Mouse (Mus musculus) frontal cortex, postnatal 25 days (tissue): Measurements from ENCODE around the gene R3hdm1.
A peak's percentile ranks its signal among the peaks of the same experiment; 100 is the strongest.
"Not testable (repeated sequence)": the region's sequence is repeated elsewhere in the genome, so short reads cannot be mapped to it uniquely, and the experiment has no call there.

Experiments used
- DNase-seq, 2 experiments: peaks; one replicate each; pipeline ENCODE4 v3.0.0; 2022; ENCODE audit warnings: low spot score in 2 of 2

R3hdm1 gene

GRCm38 (mm10) chr1:128120913-128121627 is 18.0 kb downstream of the R3hdm1 start:
- DNase-seq: no peak

- DNase-seq: not testable (repeated sequence)
These were observed 33.1 kb downstream of the R3hdm1 start for GRCm38 (mm10) chr1:128136222-128136621.

- no peak for DNase-seq
These were observed 37.9 kb downstream of the R3hdm1 start for GRCm38 (mm10) chr1:128141039-128141438.

GRCm38 (mm10) chr1:128141737-128142136 is 38.6 kb downstream of the R3hdm1 start:
- no peak for DNase-seq

- no peak for DNase-seq
These were observed 63.9 kb downstream of the R3hdm1 start for GRCm38 (mm10) chr1:128166956-128167355.

GRCm38 (mm10) chr1:128170104-128170503 is 67.0 kb downstream of the R3hdm1 start:
- DNase-seq: no peak

GRCm38 (mm10) chr1:128191426-128191825 is 88.3 kb downstream of the R3hdm1 start:
- DNase-seq: no peak

- DNase-seq: no peak
These were observed 89.3 kb downstream of the R3hdm1 start for GRCm38 (mm10) chr1:128192369-128192768.

- DNase-seq: no peak
These were observed 90.9 kb downstream of the R3hdm1 start for GRCm38 (mm10) chr1:128194011-128194410.

GRCm38 (mm10) chr1:128197353-128197752 is 94.3 kb downstream of the R3hdm1 start:
- no peak for DNase-seq

GRCm38 (mm10) chr1:128213261-128213660 is 110.2 kb downstream of the R3hdm1 start:
- no peak for DNase-seq

GRCm38 (mm10) chr1:128221886-128222285 is 118.8 kb downstream of the R3hdm1 start:
- no peak for DNase-seq

GRCm38 (mm10) chr1:128223304-128223703 is 120.2 kb downstream of the R3hdm1 start:
- DNase-seq: no peak

GRCm38 (mm10) chr1:128235181-128235580 is 132.1 kb downstream of the R3hdm1 start:
- no peak for DNase-seq

- no peak for DNase-seq
These were observed 140.5 kb downstream of the R3hdm1 start, which contains the start of gene Ubxn4 for GRCm38 (mm10) chr1:128243627-128243995. Ubxn4 (plus strand) TSS chr1:128243964.

- peak; percentile 89 to 90 for DNase-seq
These were observed 141.1 kb downstream of the R3hdm1 start for GRCm38 (mm10) chr1:128243996-128244726.

- DNase-seq: no peak
These were observed 141.7 kb downstream of the R3hdm1 start for GRCm38 (mm10) chr1:128244727-128245355.

- DNase-seq: not testable (repeated sequence)
These were observed 164.0 kb downstream of the R3hdm1 start for GRCm38 (mm10) chr1:128267061-128267460.

- no peak for DNase-seq
These were observed 167.6 kb downstream of the R3hdm1 start for GRCm38 (mm10) chr1:128270731-128271130.

- DNase-seq: no peak
These were observed 172.8 kb downstream of the R3hdm1 start for GRCm38 (mm10) chr1:128275908-128276307.

- DNase-seq: no peak
These were observed 175.5 kb downstream of the R3hdm1 start for GRCm38 (mm10) chr1:128278563-128278962.

GRCm38 (mm10) chr1:128281753-128282152 is 178.7 kb downstream of the R3hdm1 start:
- no peak for DNase-seq

GRCm38 (mm10) chr1:128282924-128283323 is 179.8 kb downstream of the R3hdm1 start:
- DNase-seq: no peak
